Mouse (Mus musculus) heart, embryonic 16.5 days (tissue): Measurements from ENCODE around the gene 4921504E06Rik. TPM values are rescaled to one million over a fixed set of nuclear protein-coding genes. Genes with fewer than 3 reads are reported as not detected.
A peak's percentile ranks its signal among the peaks of the same experiment; 100 is the strongest.

Experiments
- ATAC-seq: fragments of 200-750 bp; cut with Nextera tagmentation; replicated peaks from 2 replicates; pipeline ENCODE4 v1.8.0; 2017; ENCODE audit warnings: moderate number of reproducible peaks; ENCODE audit not compliant: insufficient read depth, low FRiP score; ENCODE audit errors: extremely low read depth
- H3K27ac ChIP-seq: fragments of 300-500 bp; sonication (generic); 2 replicates; pipeline ENCODE4 v1.5.1; 2014; ENCODE audit warnings: mild to moderate bottlenecking, low read length, control low read depth, moderate library complexity
- H3K27me3 ChIP-seq: fragments of 300-500 bp; sonication (generic); 2 replicates; pipeline ENCODE4 v1.6.1; 2014; ENCODE audit warnings: low read length, mixed read lengths; ENCODE audit not compliant: control insufficient read depth, insufficient read depth
- H3K36me3 ChIP-seq: fragments of 300-500 bp; sonication (generic); 2 replicates; pipeline ENCODE4 v1.6.1; 2014; ENCODE audit not compliant: control insufficient read depth, insufficient read depth
- H3K4me1 ChIP-seq: fragments of 300-500 bp; sonication (generic); 2 replicates; pipeline ENCODE4 v1.6.1; 2014; ENCODE audit warnings: low read length, mixed read lengths; ENCODE audit not compliant: control insufficient read depth, insufficient read depth
- H3K4me2 ChIP-seq: fragments of 300-500 bp; sonication (generic); 2 replicates; pipeline ENCODE4 v1.6.1; 2014; ENCODE audit warnings: low read depth, mild to moderate bottlenecking, control low read depth, low read length
- H3K4me3 ChIP-seq: fragments of 300-500 bp; sonication (generic); 2 replicates; pipeline ENCODE4 v1.5.1; 2014; ENCODE audit warnings: mild to moderate bottlenecking, control low read depth, low read length
- H3K9ac ChIP-seq: fragments of 300-500 bp; sonication (generic); 2 replicates; pipeline ENCODE4 v1.6.1; 2014; ENCODE audit warnings: low read length, control low read depth
- H3K9me3 ChIP-seq: fragments of 300-500 bp; sonication (generic); replicated peaks from 2 replicates; pipeline ENCODE4 v1.6.1; 2016; ENCODE audit warnings: low read length; ENCODE audit not compliant: control insufficient read depth
- WGBS: fragments of 180-500 bp; shearing (Covaris S2); extraction: QIAGEN DNeasy Blood & Tissue Kit; methylation state at CpG from one replicate; pipeline ENCODE4 v1.1.7; 2014; 5-methylcytosine and 5-hydroxymethylcytosine counted together
- polyA plus RNA-seq: library from polyadenylated mRNA; unstranded; fragments of >200 nt; fragmentation: Nextera tagmentation; extraction: Ambion mirVana; gene quantifications from 2 replicates; pipeline ENCODE4 v1.2.1, GENCODE M21; 2015

The 4921504E06Rik gene
- polyA plus RNA-seq, 1 experiment from 2014 or later, result not detected

DNA sequence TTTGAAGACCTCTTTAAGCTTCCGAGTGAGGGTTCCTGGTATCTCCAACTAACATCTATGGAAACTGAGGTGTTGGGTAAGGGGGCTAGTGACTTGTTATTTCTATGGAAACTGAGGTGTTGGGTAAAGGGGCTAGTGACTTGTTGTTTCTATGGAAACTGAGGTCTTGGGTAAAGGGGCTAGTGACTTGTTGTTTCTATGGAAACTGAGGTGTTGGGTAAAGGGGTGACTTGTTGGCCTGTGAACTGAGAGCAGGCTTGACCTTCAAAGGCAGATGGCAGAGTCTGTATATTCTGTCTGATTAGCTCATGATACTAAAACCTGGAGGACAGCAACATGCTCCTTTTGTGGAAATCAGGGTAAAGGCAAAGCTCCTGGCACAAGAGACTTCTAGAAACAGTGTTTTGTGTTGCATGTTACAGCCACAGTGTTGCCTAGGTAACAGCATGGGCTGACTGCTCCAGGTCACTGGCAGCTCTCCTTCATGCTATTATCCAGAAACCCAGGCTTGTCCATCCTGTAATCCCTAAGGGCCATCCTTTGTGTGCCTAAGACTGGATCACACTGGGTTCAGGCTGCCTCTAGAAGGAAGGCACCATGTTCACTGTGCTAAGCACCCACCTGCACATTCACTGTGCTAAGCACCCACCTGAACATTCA is 133.9 kb downstream of the 4921504E06Rik start:
- Histone ChIP-seq H3K4me3 (no peak overlapping the region), H3K36me3 (no peaks in the 10 kb centered on the region), H3K27ac (no peak overlapping the region), H3K4me1 (peaks cover under 1% of the 10 kb centered on the region; the same call in 1 of the 2 replicates), H3K9me3 (no peaks in the 10 kb centered on the region), H3K27me3 (peaks cover 6% of the 10 kb centered on the region), H3K4me2 (no peak overlapping the region), H3K9ac (no peak overlapping the region)
- ATAC-seq, result no peak
- WGBS, result 56% methylated on average over 1 of the region's 1 CpGs

DNA sequence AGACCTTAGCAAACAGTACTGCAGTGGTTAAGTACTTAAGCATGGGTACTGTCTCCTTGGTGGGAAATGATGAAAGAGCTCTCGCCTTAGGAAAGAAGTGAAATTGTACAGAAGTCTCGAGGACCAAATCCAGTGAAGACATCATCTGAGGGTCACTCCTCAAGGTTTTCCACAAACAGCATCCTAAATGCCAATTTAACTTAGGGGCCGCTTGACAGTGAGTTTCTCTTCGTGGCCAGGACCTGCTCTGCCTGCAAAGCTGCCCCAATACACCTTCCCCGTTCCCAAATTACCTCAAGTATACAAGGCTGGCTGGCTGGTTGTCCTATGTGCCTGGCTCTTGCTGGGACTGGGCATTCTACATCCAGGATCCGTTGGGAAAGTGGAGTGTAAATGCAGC is 137.6 kb downstream of the 4921504E06Rik start:
- Histone ChIP-seq H3K4me2 (no peak overlapping the region), H3K36me3 (no peaks in the 10 kb centered on the region), H3K27me3 (peaks cover 2% of the 10 kb centered on the region; the same call in 1 of the 2 replicates), H3K27ac (no peak overlapping the region), H3K4me3 (no peak overlapping the region), H3K9ac (no peak overlapping the region), H3K9me3 (peaks cover 3% of the 10 kb centered on the region), H3K4me1 (peaks cover 3% of the 10 kb centered on the region; the same call in 1 of the 2 replicates)
- 60% methylated on average over 6 of the region's 6 CpGs for WGBS
- ATAC-seq, result no peak

DNA sequence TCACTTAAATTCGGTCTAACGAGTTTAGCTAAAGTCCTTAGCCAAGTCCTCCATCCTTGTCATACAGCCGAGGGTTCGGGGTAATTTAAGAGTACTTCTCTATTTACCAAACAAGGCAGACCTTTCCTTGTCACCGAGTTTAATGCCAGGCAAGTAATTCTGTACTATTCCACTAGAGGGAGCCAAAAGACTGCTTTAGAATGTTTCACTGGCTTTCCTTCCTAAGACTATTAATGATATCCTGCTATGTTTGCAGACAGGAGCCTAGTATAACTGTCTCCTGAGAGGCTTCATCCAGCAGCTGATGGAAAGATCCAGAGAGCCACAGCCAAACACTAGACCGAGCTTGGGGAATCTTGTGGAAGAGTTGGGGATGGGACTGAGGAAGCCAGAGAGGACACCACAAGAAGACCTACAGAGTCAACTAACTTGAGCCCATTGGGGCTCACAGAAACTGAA is 138.6 kb downstream of the 4921504E06Rik start:
- no peaks in the 10 kb centered on the region for H3K36me3 ChIP-seq
- 2% methylated on average over 6 of the region's 6 CpGs for WGBS
- H3K27ac ChIP-seq, result no peak overlapping the region
- no peak for ATAC-seq
- peaks cover 3% of the 10 kb centered on the region for H3K9me3 ChIP-seq
- peaks cover 2% of the 10 kb centered on the region; the same call in 1 of the 2 replicates for H3K27me3 ChIP-seq
- H3K4me1 ChIP-seq, result peaks cover 3% of the 10 kb centered on the region; the same call in 1 of the 2 replicates
- peak overlapping the region; percentile 61 for H3K4me2 ChIP-seq
- H3K4me3 ChIP-seq, result peak overlapping the region; percentile 34
- H3K9ac ChIP-seq, result 0 out of 2 replicates have a peak overlapping the region, but pooled peaks have one; percentile 39

DNA sequence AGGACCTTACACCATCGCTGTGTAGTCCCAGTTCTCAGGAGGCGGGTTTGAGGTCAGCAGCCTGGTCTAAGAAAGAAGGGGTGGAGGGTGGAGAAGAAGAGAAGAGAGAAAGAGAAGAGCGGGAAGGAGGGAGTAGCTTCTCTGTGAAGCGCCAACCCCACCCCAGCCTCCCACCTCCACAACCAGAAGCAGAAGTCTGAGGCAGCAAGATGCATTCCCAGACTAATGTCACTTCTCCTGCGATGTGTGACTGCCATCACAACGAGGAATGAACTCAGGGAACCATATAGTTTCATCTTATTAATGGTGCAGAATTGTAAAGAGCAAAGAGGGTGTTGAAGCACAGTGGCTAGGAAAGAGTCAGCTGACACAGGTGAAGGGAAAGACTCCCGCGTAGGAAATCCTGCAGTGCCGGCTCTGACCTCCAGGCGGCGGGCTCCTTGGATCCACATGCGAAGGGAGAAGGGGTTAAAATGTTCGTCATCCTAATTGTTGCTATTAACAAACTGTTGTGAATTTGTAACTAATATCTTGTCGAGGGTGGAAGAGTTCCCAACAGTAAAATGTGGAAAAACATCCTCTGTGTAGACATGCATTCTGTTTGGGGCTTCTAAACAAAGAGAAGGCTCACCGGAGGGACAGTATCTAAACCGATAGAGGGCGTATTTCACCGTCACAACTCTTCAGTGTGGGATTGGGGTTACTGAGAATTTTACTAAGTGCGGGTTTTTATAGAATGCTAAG is 139.3 kb downstream of the 4921504E06Rik start:
- peak overlapping the region; percentile 34 for H3K4me3 ChIP-seq
- peaks cover 2% of the 10 kb centered on the region; the same call in 1 of the 2 replicates for H3K27me3 ChIP-seq
- 19% methylated on average over 19 of the region's 19 CpGs for WGBS
- peaks cover 3% of the 10 kb centered on the region for H3K9me3 ChIP-seq
- 0 out of 2 replicates have a peak overlapping the region, but pooled peaks have one; percentile 39 for H3K9ac ChIP-seq
- no peak for ATAC-seq
- H3K27ac ChIP-seq, result no peak overlapping the region
- no peaks in the 10 kb centered on the region for H3K36me3 ChIP-seq
- peak overlapping the region; percentile 61 for H3K4me2 ChIP-seq
- H3K4me1 ChIP-seq, result peaks cover 3% of the 10 kb centered on the region; the same call in 1 of the 2 replicates

Other genes with a start within 250 kb of the 4921504E06Rik start
- gene Msrb2, start 182.5 kb downstream of the 4921504E06Rik start, polyA plus RNA-seq, result 50.6 and 52.1 TPM in 2 replicates
- gene Ptf1a, start 108.3 kb downstream of the 4921504E06Rik start, polyA plus RNA-seq, result not detected in 2 replicates
- gene Otud1, start 103.8 kb upstream of the 4921504E06Rik start, polyA plus RNA-seq, result 6.9 and 7.6 TPM in 2 replicates